Mouse (Mus musculus): ENCODE data around the gene Gsg1.

- no peak for TF ChIP-seq CTCF (IDR thresholded peaks at IDR 0.05; ENCODE audit: low read depth)
- no peak for TF ChIP-seq EP300 (IDR thresholded peaks at IDR 0.05; ENCODE audit: low read depth)
These were observed 43.4 kb upstream of the Gsg1 start for GRCm38 (mm10) chr6:135297570-135297969.

Measured in heart, postnatal 0 days (tissue).